Mouse (Mus musculus) heart, embryonic 10.5 days (tissue): ENCODE results near the gene Rxrb. TPM values are rescaled to one million over a fixed set of nuclear protein-coding genes. Genes with fewer than 3 reads are reported as not detected.
"Not testable (repeated sequence)": the region's sequence is repeated elsewhere in the genome, so short reads cannot be mapped to it uniquely, and the experiment has no call there.

ENCODE experiments used
- DNase-seq: peaks from one replicate; pipeline ENCODE4 v3.0.0-alpha.2; 2017; ENCODE audit warnings: low spot score
- H3K27ac ChIP-seq: fragments of 300-500 bp; sonication (generic); 2 replicates; pipeline ENCODE4 v1.5.1; 2016; ENCODE audit warnings: mild to moderate bottlenecking
- H3K27me3 ChIP-seq: fragments of 300-500 bp; sonication (generic); 2 replicates; pipeline ENCODE4 v1.6.1; 2016; ENCODE audit warnings: mild to moderate bottlenecking; ENCODE audit not compliant: poor library complexity, insufficient read depth, severe bottlenecking
- H3K36me3 ChIP-seq: fragments of 300-500 bp; sonication (generic); 2 replicates; pipeline ENCODE4 v1.6.1; 2016; ENCODE audit warnings: mild to moderate bottlenecking, moderate library complexity
- H3K4me1 ChIP-seq: fragments of 300-500 bp; sonication (generic); 2 replicates; pipeline ENCODE4 v1.6.1; 2016; ENCODE audit warnings: mild to moderate bottlenecking
- H3K4me3 ChIP-seq: fragments of 300-500 bp; sonication (generic); 2 replicates; pipeline ENCODE4 v1.5.1; 2016; ENCODE audit warnings: mild to moderate bottlenecking, moderate library complexity
- H3K9me3 ChIP-seq: fragments of 300-500 bp; sonication (generic); 2 replicates; pipeline ENCODE4 v1.6.1; 2016; ENCODE audit warnings: mild to moderate bottlenecking, moderate library complexity
- WGBS: fragments of 180-500 bp; shearing (Covaris S2); methylation state at CpG from one replicate; pipeline ENCODE4 v1.1.7; 2016; 5-methylcytosine and 5-hydroxymethylcytosine counted together
- polyA plus RNA-seq: library from polyadenylated mRNA; unstranded; fragments of >200 nt; fragmentation: Nextera tagmentation; extraction: Ambion mirVana; gene quantifications from 2 replicates; pipeline ENCODE4 v1.2.1, GENCODE M21; 2016

Rxrb gene
- polyA plus RNA-seq, result 31.4 and 40.6 TPM in 2 replicates

DNA sequence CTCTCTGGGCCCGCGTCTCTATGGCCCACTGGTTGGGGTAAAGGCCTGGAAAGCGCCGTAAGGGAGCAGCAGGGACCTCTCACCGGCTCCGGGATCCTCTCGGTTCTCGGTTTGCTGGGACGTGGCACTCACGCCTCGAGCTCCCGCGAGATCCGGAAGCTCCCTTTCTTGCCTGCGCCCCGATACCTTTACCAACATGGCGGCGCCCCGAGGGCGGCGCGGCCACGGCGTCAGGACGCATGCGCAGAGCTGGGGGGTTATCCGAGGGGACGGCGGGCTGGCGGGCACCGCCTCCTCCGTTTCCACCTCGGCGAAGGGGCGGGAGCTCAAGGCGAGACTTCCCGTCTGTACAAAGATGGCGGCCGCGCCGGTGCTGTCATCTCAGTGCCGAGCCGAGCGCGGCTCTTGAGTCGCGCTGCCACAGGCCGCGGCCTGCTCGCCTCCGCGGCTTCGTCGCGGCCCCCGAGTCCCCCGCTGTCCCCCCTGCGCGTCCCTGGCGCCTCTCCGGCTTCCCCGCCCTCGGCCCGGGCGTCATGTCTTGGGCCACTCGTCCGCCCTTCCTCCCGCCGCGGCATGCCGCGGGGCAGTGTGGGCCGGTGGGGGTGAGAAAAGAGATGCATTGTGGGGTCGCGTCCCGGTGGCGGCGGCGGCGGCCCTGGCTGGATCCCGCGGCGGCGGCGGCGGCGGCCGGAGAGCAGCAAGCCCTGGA lies at the start of gene Rxrb, which contains the start of gene Slc39a7:
TSS of gene Rxrb (plus strand) at position 348 of the 709 bp plus-strand sequence.
TSS of gene Slc39a7 (minus strand) at position 218 of the 709 bp plus-strand sequence.
- peak within 1 kb of the TSS; percentile 80 for H3K4me3 ChIP-seq
- H3K27me3 ChIP-seq, result no peaks in the 10 kb centered on the region
- WGBS, result under 1% methylated on average over 88 of the region's 88 CpGs
- H3K4me1 ChIP-seq, result peaks cover 65% of the 10 kb centered on the region
- peak; percentile 98 for DNase-seq
- peaks cover 54% of the 10 kb centered on the region for H3K36me3 ChIP-seq
- H3K9me3 ChIP-seq, result no peaks in the 10 kb centered on the region
- peak within 1 kb of the TSS; percentile 98 for H3K27ac ChIP-seq

DNA sequence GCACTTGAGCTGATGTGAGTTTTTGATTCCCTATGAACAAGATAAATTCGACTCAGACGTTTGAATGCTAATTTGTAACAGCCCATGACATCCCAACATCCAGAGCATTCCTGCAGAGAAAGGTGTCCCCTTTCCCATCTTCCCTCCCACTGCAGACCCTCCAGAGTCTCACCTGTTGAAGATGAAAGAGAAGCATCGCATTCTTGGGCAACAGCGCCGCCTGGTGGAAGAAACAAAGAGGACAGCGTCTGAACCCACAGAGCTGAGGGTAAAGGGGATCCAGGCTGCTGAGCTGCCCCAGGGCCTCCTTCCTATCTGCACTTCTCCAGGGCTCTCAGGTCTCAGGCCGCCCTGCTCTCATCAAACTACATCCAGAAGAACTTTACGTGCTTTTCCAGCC lies 49.5 kb upstream of the Rxrb start:
- H3K36me3 ChIP-seq, DNase-seq: not testable (repeated sequence)

DNA sequence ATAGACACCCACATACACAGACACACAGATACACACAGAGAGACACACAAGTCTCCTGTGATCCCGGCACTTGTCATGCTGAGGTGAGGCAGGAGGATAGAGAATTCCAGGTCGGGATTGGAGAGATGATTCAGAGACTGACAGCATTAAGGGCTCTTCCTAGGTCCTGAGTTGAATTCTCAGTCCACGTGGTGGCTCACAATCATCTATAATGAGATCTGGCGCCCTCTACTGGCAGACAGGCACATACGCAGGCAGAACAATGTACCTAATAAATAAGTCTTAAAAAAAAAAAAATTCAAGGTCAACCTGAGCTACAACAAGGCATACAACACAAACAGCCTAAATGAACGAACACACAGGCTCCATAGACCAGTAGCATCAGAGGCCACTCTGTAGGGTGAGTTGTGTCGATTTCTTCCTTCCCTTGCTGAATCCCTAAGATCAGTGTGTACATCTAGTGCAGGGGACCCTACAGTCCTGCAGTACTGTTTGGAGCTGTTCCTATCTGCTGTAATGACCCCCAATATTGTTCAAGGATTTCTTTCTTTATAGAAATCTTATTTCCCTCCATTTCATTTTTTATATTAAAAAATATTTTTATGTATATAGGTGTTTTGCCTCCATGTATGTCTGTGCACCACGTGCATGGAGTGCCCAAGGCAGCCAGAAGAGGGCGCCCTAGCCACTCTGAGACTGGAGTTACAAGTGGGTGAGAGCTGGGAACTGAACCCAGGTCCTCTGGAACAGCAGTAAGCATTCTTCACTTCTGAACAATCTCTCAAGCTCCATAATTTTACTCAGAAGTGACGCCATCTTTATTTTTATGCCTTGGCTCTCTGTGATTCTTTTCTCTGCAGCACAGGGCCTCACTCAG lies 39.6 kb upstream of the Rxrb start:
- DNase-seq, result no peak
- 31% methylated on average over 10 of the region's 10 CpGs for whole genome bisulfite sequencing

More for the DNA sequence above, 49.5 kb upstream of the Rxrb start:
- Histone ChIP-seq H3K4me1 (peaks cover 27% of the 10 kb centered on the region), H3K27me3 (peaks cover 36% of the 10 kb centered on the region)
- 12% methylated on average over 8 of the region's 8 CpGs for WGBS
- not testable (repeated sequence) for H3K9me3 ChIP-seq, H3K4me3 ChIP-seq, H3K27ac ChIP-seq

DNA sequence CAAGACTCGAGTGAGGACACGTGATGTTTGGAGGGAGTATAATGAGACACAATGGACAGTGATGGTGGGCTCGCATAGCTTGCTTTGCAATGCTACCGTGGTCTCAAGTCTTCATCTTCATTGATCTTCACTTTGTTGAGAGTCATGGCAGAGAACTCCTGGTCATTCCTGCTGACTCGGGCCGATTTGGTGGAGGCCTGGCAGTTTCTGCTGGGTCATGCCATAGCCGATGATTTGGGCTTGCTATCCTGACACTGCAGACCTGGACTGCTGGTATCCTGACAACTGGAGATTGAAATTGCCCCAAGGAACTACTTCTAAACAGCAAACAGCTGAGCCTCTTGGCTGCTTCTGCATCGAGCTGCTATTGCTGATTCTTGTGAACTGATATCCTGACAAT lies 36.7 kb upstream of the Rxrb start:
- Histone ChIP-seq H3K27me3 (peaks cover 36% of the 10 kb centered on the region), H3K27ac (no peak overlapping the region), H3K9me3 (no peaks in the 10 kb centered on the region), H3K4me3 (no peak overlapping the region), H3K4me1 (peaks cover 5% of the 10 kb centered on the region), H3K36me3 (no peaks in the 10 kb centered on the region)
- no peak for DNase-seq
- 82% methylated on average over 8 of the region's 8 CpGs for WGBS

More for the DNA sequence above, 39.6 kb upstream of the Rxrb start:
- no peaks in the 10 kb centered on the region for H3K4me1 ChIP-seq
- H3K27ac ChIP-seq, result no peak overlapping the region
- H3K4me3 ChIP-seq, result no peak overlapping the region
- H3K36me3 ChIP-seq, result no peaks in the 10 kb centered on the region
- H3K9me3 ChIP-seq, result no peaks in the 10 kb centered on the region
- H3K27me3 ChIP-seq, result peaks cover 8% of the 10 kb centered on the region; the same call in 1 of the 2 replicates

DNA sequence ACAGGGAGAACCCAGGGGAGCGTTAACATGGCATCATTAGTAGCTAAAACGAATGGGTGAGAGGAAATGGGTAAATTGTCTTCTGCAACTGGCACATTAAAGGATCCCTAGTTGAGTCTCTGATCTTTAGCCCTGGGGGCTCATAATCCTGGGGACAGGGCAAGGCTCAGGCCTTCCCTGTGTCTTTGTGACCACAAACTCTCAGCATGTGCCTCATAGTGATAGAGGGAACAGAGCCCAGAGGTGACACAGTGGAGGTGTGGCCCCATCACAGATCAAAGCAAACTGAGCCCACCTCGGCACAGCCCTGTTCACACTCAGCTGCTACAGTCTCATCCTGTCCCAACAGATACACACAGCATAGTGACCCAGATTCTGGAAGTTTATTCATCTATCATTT lies 36.0 kb upstream of the Rxrb start:
- peaks cover 43% of the 10 kb centered on the region for H3K27me3 ChIP-seq

DNA sequence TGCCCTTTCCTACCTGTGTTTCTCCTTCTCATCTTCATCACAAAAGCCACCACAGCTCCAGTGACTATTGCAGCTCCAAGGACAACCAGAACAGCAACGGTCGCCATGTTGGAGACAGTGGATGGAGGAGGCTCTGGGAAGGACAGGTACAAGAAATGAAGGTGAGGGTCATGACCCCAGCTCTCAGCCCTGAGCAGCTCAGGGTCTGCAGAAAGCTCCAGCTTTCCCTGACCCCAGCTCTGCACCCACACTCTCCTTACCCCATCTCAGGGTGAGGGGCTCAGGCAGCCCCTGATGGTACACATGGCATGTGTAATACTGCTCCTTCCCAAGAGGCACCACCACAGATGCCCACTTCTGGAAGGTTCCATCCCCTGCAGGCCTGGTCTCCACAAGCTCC lies 34.6 kb upstream of the Rxrb start:
- DNase-seq, result peak; percentile 54
- Histone ChIP-seq H3K4me1 (peaks cover 11% of the 10 kb centered on the region), H3K27me3 (peaks cover 57% of the 10 kb centered on the region)
- H3K36me3 ChIP-seq, H3K4me3 ChIP-seq, H3K9me3 ChIP-seq, H3K27ac ChIP-seq: not testable (repeated sequence)
- WGBS, result 82% methylated on average over 2 of the region's 2 CpGs

More for the DNA sequence above, 36.0 kb upstream of the Rxrb start:
- Histone ChIP-seq H3K4me1 (peaks cover 11% of the 10 kb centered on the region), H3K27ac (no peak overlapping the region), H3K4me3 (no peak overlapping the region), H3K36me3 (no peaks in the 10 kb centered on the region), H3K9me3 (no peaks in the 10 kb centered on the region)
- WGBS, result 37% methylated on average over 3 of the region's 3 CpGs
- DNase-seq, result no peak

DNA sequence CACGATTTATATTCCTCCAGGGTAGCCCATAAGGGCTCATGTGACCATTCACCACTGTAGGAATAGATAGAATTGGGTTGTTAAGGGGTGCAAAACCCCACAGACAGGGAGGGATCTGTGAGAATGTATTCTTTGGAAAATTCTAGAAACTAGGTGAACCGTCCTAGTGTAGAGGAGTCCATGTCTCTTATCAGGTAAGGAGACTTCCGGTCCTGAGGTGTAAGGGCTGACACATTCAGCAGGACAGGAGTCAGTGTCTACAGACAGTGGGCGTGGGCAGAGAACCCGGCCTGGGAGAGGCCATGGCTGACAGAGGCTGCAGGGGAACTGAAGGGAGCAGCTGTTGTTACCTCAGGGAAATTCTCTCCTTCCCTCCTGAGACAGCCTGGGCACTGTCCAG lies 32.9 kb upstream of the Rxrb start:
- Histone ChIP-seq H3K27me3 (peaks cover 60% of the 10 kb centered on the region), H3K4me1 (peaks cover 11% of the 10 kb centered on the region)
- peak; percentile 53 for DNase-seq
- H3K9me3 ChIP-seq, H3K4me3 ChIP-seq, H3K27ac ChIP-seq, H3K36me3 ChIP-seq: not testable (repeated sequence)
- 49% methylated on average over 5 of the region's 5 CpGs for WGBS

DNA sequence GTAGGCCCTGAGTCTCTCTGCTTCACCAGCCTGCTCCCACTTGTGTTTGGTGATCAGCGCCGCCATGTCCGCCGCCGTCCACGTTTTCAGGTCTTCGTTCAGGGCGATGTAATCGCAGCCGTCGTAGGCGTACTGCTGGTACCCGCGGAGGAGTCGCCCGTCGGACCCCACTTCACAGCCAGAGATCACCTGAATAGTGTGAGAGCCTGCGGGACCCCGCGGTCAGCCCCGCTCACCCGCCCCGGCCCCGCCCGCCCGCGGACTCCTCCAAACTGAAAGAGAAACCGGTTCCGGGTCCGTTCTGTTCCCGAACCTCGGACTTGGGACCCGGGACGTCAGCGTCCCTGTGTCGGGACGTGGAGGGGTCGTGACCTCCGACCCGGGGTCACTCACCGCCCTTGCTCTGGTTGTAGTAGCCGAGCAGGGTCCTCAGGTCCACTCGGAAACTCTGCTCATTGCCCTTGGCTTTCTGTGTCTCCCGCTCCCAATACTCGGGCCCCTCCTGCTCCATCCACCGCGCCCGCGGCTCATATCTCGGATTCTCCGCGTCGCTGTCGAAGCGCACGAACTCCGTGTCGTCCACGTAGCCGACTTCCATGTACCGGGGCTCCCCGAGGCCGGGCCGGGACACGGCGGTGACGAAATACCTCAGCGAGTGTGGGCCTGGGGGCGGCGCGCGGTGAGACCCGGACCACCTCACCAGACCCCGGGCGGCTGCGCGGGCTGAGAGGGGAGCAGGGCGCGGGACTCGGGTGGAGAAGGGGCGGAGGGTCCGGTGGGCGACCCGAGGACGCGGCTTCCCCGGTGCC lies 32.1 kb upstream of the Rxrb start:
- peak; percentile 74 for DNase-seq
- Histone ChIP-seq H3K9me3 (no peaks in the 10 kb centered on the region), H3K36me3 (no peaks in the 10 kb centered on the region), H3K27me3 (peaks cover 60% of the 10 kb centered on the region), H3K27ac (peak overlapping the region; percentile 62; the same call in 1 of the 2 replicates), H3K4me3 (peak overlapping the region; percentile 71), H3K4me1 (peaks cover 11% of the 10 kb centered on the region)
- WGBS, result 2% methylated on average over 87 of the region's 87 CpGs

DNA sequence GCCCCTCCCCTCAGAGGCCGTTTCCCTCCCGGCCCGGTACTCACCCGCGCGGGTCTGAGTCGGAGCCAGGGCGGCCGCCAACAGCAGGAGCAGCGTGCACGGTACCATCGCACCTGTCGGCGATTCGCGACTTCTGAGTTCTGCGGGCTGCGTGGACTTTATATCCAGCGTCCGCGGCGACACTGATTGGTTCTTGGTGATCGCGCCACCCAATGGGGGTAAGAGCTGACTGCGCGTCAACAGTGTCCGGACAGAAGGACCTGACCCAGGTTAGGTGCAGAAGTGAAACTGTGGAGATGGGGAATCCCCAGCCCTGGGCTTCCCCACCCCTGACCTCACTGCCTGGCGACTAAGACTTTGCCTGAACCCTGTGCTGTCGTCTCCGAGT lies 31.5 kb upstream of the Rxrb start, which contains the start of gene H2-K1:
TSS of gene H2-K1 (minus strand) at position 198 of the 388 bp plus-strand sequence.
- Histone ChIP-seq H3K27ac (peak within 1 kb of the TSS; percentile 62; the same call in 1 of the 2 replicates), H3K4me3 (peak within 1 kb of the TSS; percentile 71), H3K27me3 (peaks cover 60% of the 10 kb centered on the region), H3K9me3 (no peaks in the 10 kb centered on the region), H3K4me1 (peaks cover 11% of the 10 kb centered on the region), H3K36me3 (no peaks in the 10 kb centered on the region)
- peak; percentile 78 for DNase-seq
- WGBS, result 2% methylated on average over 30 of the region's 30 CpGs

DNA sequence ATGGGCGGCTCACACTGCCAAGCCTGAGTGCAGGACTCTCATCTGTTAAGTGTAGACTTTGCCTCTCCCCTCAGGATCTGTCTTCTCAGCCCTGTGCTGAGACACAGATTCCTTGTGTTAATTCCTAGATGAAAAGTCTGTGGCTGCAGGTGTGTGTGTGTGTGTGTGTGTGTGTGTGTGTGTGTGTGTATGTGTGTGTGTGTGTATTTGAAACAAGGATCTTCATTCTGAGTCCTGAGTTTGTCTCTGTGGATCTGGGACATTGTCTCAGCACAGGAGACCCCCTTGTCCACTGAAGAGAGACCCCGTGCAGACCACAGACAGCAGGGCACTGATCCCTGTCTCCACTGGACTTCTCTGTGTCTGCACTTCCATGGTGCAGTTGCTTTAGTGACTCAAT lies 30.8 kb upstream of the Rxrb start:
- 58% methylated on average over 2 of the region's 2 CpGs for WGBS
- peaks cover 11% of the 10 kb centered on the region for H3K4me1 ChIP-seq
- H3K27ac ChIP-seq, H3K4me3 ChIP-seq, H3K36me3 ChIP-seq, H3K9me3 ChIP-seq: not testable (repeated sequence)
- peaks cover 60% of the 10 kb centered on the region for H3K27me3 ChIP-seq
- peak; percentile 64 for DNase-seq

DNA sequence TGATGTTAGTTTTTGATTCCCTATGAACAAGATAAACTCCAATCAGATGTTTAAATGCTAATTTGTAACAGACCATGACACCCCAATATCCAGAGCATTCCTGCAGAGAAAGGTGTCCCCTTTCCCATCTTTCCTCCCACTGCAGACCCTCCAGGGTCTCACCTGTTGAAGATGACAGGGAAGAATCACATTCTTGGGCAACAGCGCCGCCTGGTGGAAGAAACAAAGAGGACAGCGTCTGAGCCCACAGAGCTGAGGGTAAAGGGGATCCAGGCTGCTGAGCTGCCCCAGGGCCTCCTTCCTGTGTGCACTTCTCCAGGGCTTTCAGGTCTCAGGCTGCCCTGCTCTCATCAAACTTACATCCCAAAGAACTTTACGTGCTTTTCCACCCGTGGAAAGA lies 28.2 kb upstream of the Rxrb start:
- 2% methylated on average over 5 of the region's 5 CpGs for WGBS
- Histone ChIP-seq H3K36me3 (no peaks in the 10 kb centered on the region), H3K9me3 (no peaks in the 10 kb centered on the region), H3K4me3 (no peak overlapping the region), H3K4me1 (peaks cover 11% of the 10 kb centered on the region), H3K27me3 (peaks cover 39% of the 10 kb centered on the region), H3K27ac (no peak overlapping the region)
- peak; percentile 73 for DNase-seq

DNA sequence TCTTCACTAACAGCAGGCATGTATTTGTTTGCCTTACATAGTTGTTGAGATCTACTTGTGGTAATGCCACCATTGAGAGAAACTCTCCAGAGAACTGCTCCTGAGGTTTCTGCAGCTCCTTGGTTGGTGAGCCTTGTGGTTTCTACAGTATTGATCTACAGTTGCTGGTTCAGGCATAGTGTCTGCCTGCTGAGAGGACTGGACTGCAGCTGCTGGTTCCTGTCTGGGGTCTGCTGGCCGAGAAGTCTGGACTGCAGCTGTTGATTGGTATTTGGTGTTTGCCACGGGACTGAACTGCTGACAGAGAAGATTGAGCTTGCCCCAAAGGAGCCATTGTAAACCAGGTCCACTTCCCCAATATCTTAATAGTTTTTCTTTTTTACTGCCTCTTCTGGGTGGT lies 25.0 kb upstream of the Rxrb start:
- 54% methylated on average over 2 of the region's 2 CpGs for WGBS

More for the DNA sequence above, 25.0 kb upstream of the Rxrb start:
- Histone ChIP-seq H3K9me3 (no peaks in the 10 kb centered on the region), H3K27ac (no peak overlapping the region), H3K36me3 (no peaks in the 10 kb centered on the region), H3K27me3 (peaks cover 8% of the 10 kb centered on the region), H3K4me1 (no peaks in the 10 kb centered on the region), H3K4me3 (no peak overlapping the region)
- peak; percentile 63 for DNase-seq
